Mouse (Mus musculus) ES-E14 (cell line): ENCODE measurements at regions not wholly inside any gene's neighbourhood (a gene's known extent, or its start where the extent isn't known, plus 50 kb on each side); places are given as distances from the start of the nearest gene placed in this dataset.

Source experiments
- CHD2 ChIP-seq: IDR thresholded peaks from 2 replicates; pipeline ENCODE4 v1.6.1; 2014; ENCODE audit warnings: mild to moderate bottlenecking, low read depth, low read length, inconsistent platforms
- ZC3H11A ChIP-seq: IDR thresholded peaks from 2 replicates; pipeline ENCODE4 v1.6.1; 2012; ENCODE audit warnings: low read depth, mild to moderate bottlenecking, inconsistent platforms, low read length, borderline replicate concordance
- ZNF384 ChIP-seq: IDR thresholded peaks from 2 replicates; pipeline ENCODE4 v1.6.1; 2012; ENCODE audit warnings: low read depth, low read length, inconsistent platforms

DNA sequence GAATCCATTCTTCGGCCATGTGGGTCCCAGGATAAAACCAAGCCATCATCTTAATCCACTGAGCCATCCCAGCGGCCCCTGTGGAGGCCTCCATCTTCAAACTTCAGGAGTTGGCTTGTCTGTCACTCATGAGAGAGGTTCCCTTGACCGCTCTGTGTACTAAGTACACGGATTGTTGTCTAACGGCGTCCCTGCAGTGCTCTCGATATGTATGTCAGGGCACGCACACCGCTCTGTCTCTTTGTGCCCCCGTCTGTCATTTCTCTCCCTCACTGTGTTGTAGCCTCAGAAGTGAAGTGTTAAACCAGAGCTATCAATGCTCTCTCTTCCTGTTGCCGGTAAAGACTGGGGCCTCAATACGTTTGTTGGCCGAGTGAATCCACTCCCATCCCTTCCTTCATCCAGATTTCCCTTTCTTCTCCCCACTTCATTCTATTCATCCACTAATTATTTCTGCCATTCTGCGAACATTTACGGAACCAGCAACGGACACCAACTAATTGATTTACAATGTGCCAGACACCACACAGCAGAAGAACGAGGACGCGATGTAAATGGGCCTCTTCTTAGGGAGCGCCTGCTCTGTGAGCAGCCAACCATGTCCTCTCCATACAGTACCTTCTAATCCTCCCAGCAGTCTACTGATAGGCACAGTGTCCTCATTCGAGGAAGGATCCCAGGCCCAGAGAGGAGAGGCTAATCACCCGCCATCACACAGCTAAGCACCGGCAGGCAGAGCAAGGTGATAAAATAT is 199.6 kb downstream of the Gm11011 start:
- TF ChIP-seq ZC3H11A (no peak), ZNF384 (no peak), CHD2 (no peak)
